Mouse (Mus musculus) cerebellum, adult 2 months (tissue): Measurements from ENCODE around the gene Cpeb1.

Experiments
- CTCF ChIP-seq: fragments of 200-500 bp; IDR thresholded peaks from 2 replicates; pipeline ENCODE4 v1.5.1; 2011; ENCODE audit warnings: low read depth, mild to moderate bottlenecking, control low read depth, low read length, moderate library complexity, borderline replicate concordance; ENCODE audit not compliant: insufficient read depth
- POLR2A ChIP-seq: fragments of 200-500 bp; IDR thresholded peaks from 2 replicates; pipeline ENCODE4 v1.6.1; 2011; ENCODE audit warnings: low read length, control low read depth, borderline replicate concordance; ENCODE audit not compliant: insufficient read depth

DNA sequence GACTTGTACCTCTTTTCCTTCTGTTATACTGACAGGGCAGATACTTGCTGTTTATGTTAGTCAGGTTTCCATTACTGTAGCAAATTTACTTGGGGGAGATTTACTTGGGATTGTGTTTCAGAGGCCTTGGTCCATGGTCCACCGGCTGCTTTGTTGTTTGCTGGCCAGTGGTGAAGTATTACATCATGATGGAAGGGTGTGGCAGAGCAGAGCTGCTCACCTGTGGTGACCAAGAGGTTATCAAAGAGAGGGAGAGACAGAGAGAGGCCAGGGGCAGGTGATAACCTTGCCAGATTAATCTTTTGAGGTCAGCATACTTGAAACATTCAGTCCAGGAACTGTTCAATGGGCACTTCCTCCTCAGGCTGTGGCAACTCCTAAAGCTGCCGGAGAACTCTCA is 45.8 kb upstream of the Cpeb1 start:
- TF ChIP-seq CTCF (no peak), POLR2A (no peak)
